Mouse (Mus musculus): Measurements from ENCODE around the gene Anp32e. TPM values are rescaled to one million over a fixed set of nuclear protein-coding genes. Genes with fewer than 3 reads are reported as not detected.
"Not testable (repeated sequence)": the region's sequence is repeated elsewhere in the genome, so short reads cannot be mapped to it uniquely, and the experiment has no call there.

The Anp32e gene
- total RNA-seq, 1 experiment: 50.8 TPM

- H3K9me3 ChIP-seq (ENCODE audit: control insufficient read depth, insufficient read depth, low read depth, low read length): no peaks in the 10 kb centered on the region
- in situ Hi-C loops (cut with MboI; ENCODE audit: low sequenced_read_pairs in 2 of 2, unreplicated experiment in 2 of 2): loop anchor here (5.0 kb wide), 2 partner anchors 80 to 85 kb away; partner anchors contain the start of gene Vps45 (in 1 of the 2)
- no peak overlapping the region for H3K9ac ChIP-seq (ENCODE audit: insufficient read depth, low read depth, low read length, poor library complexity, severe bottlenecking)
- H3K4me3 ChIP-seq (ENCODE audit: insufficient read depth in 1 of 2, low read depth in 1 of 2, low read length in 2 of 2, poor library complexity in 1 of 2, severe bottlenecking in 1 of 2): peak overlapping the region in 1 of 2 experiments; percentile 37; a peak in 1 of 4 replicates
- H3K4me1 ChIP-seq (ENCODE audit: control insufficient read depth in 2 of 2, insufficient read depth in 2 of 2, low read length in 2 of 2, poor library complexity in 1 of 2): peaks cover 0 to 5% of the 10 kb centered on the region in 2 experiments; a peak in 1 of 4 replicates
- DNase-seq (ENCODE audit: low read depth, low spot score): no peak
- H3K36me3 ChIP-seq (ENCODE audit: control insufficient read depth, insufficient read depth, low read length, poor library complexity, severe bottlenecking): no peaks in the 10 kb centered on the region
- TF ChIP-seq ZNF384 (IDR thresholded peaks at IDR 0.05; ENCODE audit: low read depth, low read length) (no peak), MAFK (IDR thresholded peaks at IDR 0.05; ENCODE audit: insufficient read depth, low read depth, low read length) (no peak), CHD2 (IDR thresholded peaks at IDR 0.05; ENCODE audit: low read depth, low read length) (no peak), ZC3H11A (IDR thresholded peaks at IDR 0.05; ENCODE audit: borderline replicate concordance, low read depth, low read length) (no peak), HCFC1 (IDR thresholded peaks at IDR 0.05; ENCODE audit: borderline replicate concordance, insufficient read depth, low read length) (no peak)
- H3K27ac ChIP-seq (ENCODE audit: insufficient read depth, low read depth, low read length, poor library complexity, severe bottlenecking): no peak overlapping the region
Measured at GRCm38 (mm10) chr3:95972251-95972872, 43.3 kb downstream of the Anp32e start.

- Histone ChIP-seq H3K4me3 (ENCODE audit: insufficient read depth in 1 of 2, low read depth in 1 of 2, low read length in 2 of 2, poor library complexity in 1 of 2, severe bottlenecking in 1 of 2) (peak overlapping the region; percentile 32 to 37), H3K4me1 (ENCODE audit: control insufficient read depth in 2 of 2, insufficient read depth in 2 of 2, low read length in 2 of 2, poor library complexity in 1 of 2) (peaks cover 0 to 5% of the 10 kb centered on the region in 2 experiments; a peak in 1 of 4 replicates), H3K9me3 (ENCODE audit: control insufficient read depth, insufficient read depth, low read depth, low read length) (no peaks in the 10 kb centered on the region), H3K27ac (ENCODE audit: insufficient read depth, low read depth, low read length, poor library complexity, severe bottlenecking) (no peak overlapping the region), H3K9ac (ENCODE audit: insufficient read depth, low read depth, low read length, poor library complexity, severe bottlenecking) (no peak overlapping the region), H3K36me3 (ENCODE audit: control insufficient read depth, insufficient read depth, low read length, poor library complexity, severe bottlenecking) (no peaks in the 10 kb centered on the region)
- DNase-seq (ENCODE audit: low read depth, low spot score): no peak
- in situ Hi-C loops (cut with MboI; ENCODE audit: low sequenced_read_pairs in 2 of 2, unreplicated experiment in 2 of 2): loop anchor here (5.0 kb wide), 2 partner anchors 79 to 84 kb away; partner anchors contain the start of gene Vps45 (in 1 of the 2)
- TF ChIP-seq MAFK (IDR thresholded peaks at IDR 0.05; ENCODE audit: insufficient read depth, low read depth, low read length) (no peak), HCFC1 (IDR thresholded peaks at IDR 0.05; ENCODE audit: borderline replicate concordance, insufficient read depth, low read length) (no peak), ZC3H11A (IDR thresholded peaks at IDR 0.05; ENCODE audit: borderline replicate concordance, low read depth, low read length) (no peak), ZNF384 (IDR thresholded peaks at IDR 0.05; ENCODE audit: low read depth, low read length) (no peak), CHD2 (IDR thresholded peaks at IDR 0.05; ENCODE audit: low read depth, low read length) (no peak)
Measured at GRCm38 (mm10) chr3:95972873-95973634, 44.0 kb downstream of the Anp32e start.

GRCm38 (mm10) chr3:95977079-95977478, 48.0 kb downstream of the Anp32e start:
- H3K9ac ChIP-seq (ENCODE audit: insufficient read depth, low read depth, low read length, poor library complexity, severe bottlenecking): no peak overlapping the region
- H3K4me1 ChIP-seq (ENCODE audit: control insufficient read depth in 2 of 2, insufficient read depth in 2 of 2, low read length in 2 of 2, poor library complexity in 1 of 2): peaks cover 0 to 5% of the 10 kb centered on the region in 2 experiments; a peak in 1 of 4 replicates
- TF ChIP-seq ZC3H11A (IDR thresholded peaks at IDR 0.05; ENCODE audit: borderline replicate concordance, low read depth, low read length) (no peak), MAFK (IDR thresholded peaks at IDR 0.05; ENCODE audit: insufficient read depth, low read depth, low read length) (no peak), ZNF384 (IDR thresholded peaks at IDR 0.05; ENCODE audit: low read depth, low read length) (peak; percentile 70; the same call in 1 of the 2 replicates)
- no peaks in the 10 kb centered on the region for H3K9me3 ChIP-seq (ENCODE audit: control insufficient read depth, insufficient read depth, low read depth, low read length)
- DNase-seq (ENCODE audit: low read depth, low spot score): no peak
- H3K27ac ChIP-seq (ENCODE audit: insufficient read depth, low read depth, low read length, poor library complexity, severe bottlenecking): no peak overlapping the region
- H3K4me3 ChIP-seq (ENCODE audit: insufficient read depth in 1 of 2, low read depth in 1 of 2, low read length in 2 of 2, poor library complexity in 1 of 2, severe bottlenecking in 1 of 2): no peak overlapping the region
- H3K36me3 ChIP-seq (ENCODE audit: control insufficient read depth, insufficient read depth, low read length, poor library complexity, severe bottlenecking): no peaks in the 10 kb centered on the region
- in situ Hi-C loops (cut with MboI; ENCODE audit: low sequenced_read_pairs in 2 of 2, unreplicated experiment in 2 of 2): no loop called here

GRCm38 (mm10) chr3:95977587-95977986, 48.5 kb downstream of the Anp32e start:
- H3K4me1 ChIP-seq (ENCODE audit: control insufficient read depth in 2 of 2, insufficient read depth in 2 of 2, low read length in 2 of 2, poor library complexity in 1 of 2); H3K9me3 ChIP-seq (ENCODE audit: control insufficient read depth, insufficient read depth, low read depth, low read length); in situ Hi-C loops (cut with MboI; ENCODE audit: low sequenced_read_pairs in 2 of 2, unreplicated experiment in 2 of 2); H3K4me3 ChIP-seq (ENCODE audit: insufficient read depth in 1 of 2, low read depth in 1 of 2, low read length in 2 of 2, poor library complexity in 1 of 2, severe bottlenecking in 1 of 2); H3K36me3 ChIP-seq (ENCODE audit: control insufficient read depth, insufficient read depth, low read length, poor library complexity, severe bottlenecking); H3K27ac ChIP-seq (ENCODE audit: insufficient read depth, low read depth, low read length, poor library complexity, severe bottlenecking); DNase-seq (ENCODE audit: low read depth, low spot score); H3K9ac ChIP-seq (ENCODE audit: insufficient read depth, low read depth, low read length, poor library complexity, severe bottlenecking): not testable (repeated sequence)
- peak; percentile 57; the same call in 1 of the 2 replicates for TF ChIP-seq ZNF384 (IDR thresholded peaks at IDR 0.05; ENCODE audit: low read depth, low read length)

Data from ES-E14 (cell line).